Mouse (Mus musculus): Measurements from ENCODE around the gene Agpat1.

The Agpat1 gene

GRCm38 (mm10) chr17:34635671-34636070 is 31.6 kb downstream of the Agpat1 start:
- no peak for DNase-seq

GRCm38 (mm10) chr17:34637459-34637858 is 33.4 kb downstream of the Agpat1 start:
- no peak for DNase-seq

GRCm38 (mm10) chr17:34639461-34640255 is 35.6 kb downstream of the Agpat1 start:
- DNase-seq = no peak

GRCm38 (mm10) chr17:34640778-34641601 is 36.9 kb downstream of the Agpat1 start:
- DNase-seq = peak; percentile 65

GRCm38 (mm10) chr17:34641945-34642344 is 37.9 kb downstream of the Agpat1 start:
- no peak for DNase-seq

- no peak for DNase-seq
Measured at GRCm38 (mm10) chr17:34643379-34643778, 39.3 kb downstream of the Agpat1 start.

- no peak for DNase-seq
Measured at GRCm38 (mm10) chr17:34643944-34644343, 39.9 kb downstream of the Agpat1 start.

GRCm38 (mm10) chr17:34644608-34645007 is 40.5 kb downstream of the Agpat1 start, which contains the start of gene Fkbpl:
Fkbpl (plus strand) TSS chr17:34644764.
- DNase-seq = peak; percentile 97

- DNase-seq = no peak
Measured at GRCm38 (mm10) chr17:34645256-34645829, 41.3 kb downstream of the Agpat1 start.

GRCm38 (mm10) chr17:34645831-34646511 is 41.9 kb downstream of the Agpat1 start:
- peak; percentile 46 for DNase-seq

GRCm38 (mm10) chr17:34646906-34647787 is 43.1 kb downstream of the Agpat1 start, which contains the start of gene Atf6b:
Atf6b (plus strand) TSS chr17:34647146.
- DNase-seq = peak; percentile 97

- DNase-seq = no peak
Measured at GRCm38 (mm10) chr17:34648141-34648890, 44.3 kb downstream of the Agpat1 start.

- no peak for DNase-seq
Measured at GRCm38 (mm10) chr17:34649106-34649864, 45.2 kb downstream of the Agpat1 start.

GRCm38 (mm10) chr17:34650781-34651180 is 46.7 kb downstream of the Agpat1 start:
- DNase-seq = no peak

GRCm38 (mm10) chr17:34651507-34652221 is 47.6 kb downstream of the Agpat1 start:
- DNase-seq = peak; percentile 76

- DNase-seq = no peak
Measured at GRCm38 (mm10) chr17:34652546-34652945, 48.5 kb downstream of the Agpat1 start.

GRCm38 (mm10) chr17:34652985-34653384 is 48.9 kb downstream of the Agpat1 start:
- no peak for DNase-seq

- DNase-seq = peak; percentile 76
Measured at GRCm38 (mm10) chr17:34653746-34654285, 49.8 kb downstream of the Agpat1 start.

GRCm38 (mm10) chr17:34654392-34654791 is 50.3 kb downstream of the Agpat1 start:
- DNase-seq = peak; percentile 47

Data from kidney, postnatal 10 days (tissue).